Comparison of ENCODE assay signal across 33 mouse cellular contexts in genomic region chr7:25844885-25845284, GRCm38 (mm10). TPM values are rescaled to one million over a fixed set of nuclear protein-coding genes. Genes with fewer than 3 reads are reported as not detected.
DNase-seq lines count a peak whose midpoint lies in the region; ATAC-seq and TF ChIP-seq lines count a peak whose summit lies in the region.
"Had no signal": no experiment of that assay in that cellular context is flagged by ENCODE, and none has a peak within 500 bp of the region (broad histone marks: within the 10 kb centered on the region; RNA-seq: fewer than 3 reads in every experiment).

No protein-coding gene starts in this region.

- no peak overlapping the region for H3K27ac ChIP-seq in kidney, postnatal 0 days
- peak overlapping the region; percentile 49; the same call in 1 of the 2 replicates for H3K27ac ChIP-seq in stomach, embryonic 15.5 days
- H3K27ac ChIP-seq: embryonic facial prominence, embryonic 12.5 days; heart, adult 2 months; heart, embryonic 13.5 days; hindbrain, embryonic 10.5 days; hindbrain, postnatal 0 days; intestine, embryonic 15.5 days; limb, embryonic 12.5 days; liver, embryonic 15.5 days; midbrain, embryonic 10.5 days; midbrain, embryonic 15.5 days; neural tube, embryonic 15.5 days had no signal

- no peak overlapping the region for H3K4me2 ChIP-seq in kidney, postnatal 0 days (ENCODE audit: low read length)
- H3K4me2 ChIP-seq in stomach, embryonic 15.5 days: no peak overlapping the region
- H3K4me2 ChIP-seq: embryonic facial prominence, embryonic 12.5 days; heart, embryonic 13.5 days; intestine, embryonic 15.5 days; limb, embryonic 12.5 days; liver, embryonic 15.5 days; midbrain, embryonic 15.5 days; neural tube, embryonic 15.5 days had no signal

- no peaks in the 10 kb centered on the region for H3K27me3 ChIP-seq in kidney, postnatal 0 days (ENCODE audit: insufficient read depth, low read length)
- no peaks in the 10 kb centered on the region for H3K27me3 ChIP-seq in stomach, embryonic 15.5 days (replicated peaks)
- H3K27me3 ChIP-seq: embryonic facial prominence, embryonic 12.5 days; intestine, embryonic 15.5 days; limb, embryonic 12.5 days; liver, embryonic 15.5 days; midbrain, embryonic 15.5 days; neural tube, embryonic 15.5 days had no signal

- ATAC-seq in kidney, postnatal 0 days (replicated peaks; ENCODE audit: low FRiP score, low read depth): no peak
- ATAC-seq in stomach, embryonic 15.5 days (ENCODE audit: insufficient read depth, low FRiP score, low read depth): peak; percentile 65
- ATAC-seq: forebrain, embryonic 16.5 days; hindbrain, postnatal 0 days; intestine, embryonic 15.5 days; midbrain, embryonic 15.5 days had no signal

- DNase-seq in kidney, postnatal 0 days (ENCODE audit: low spot score): no peak
- DNase-seq in kidney, adult 11 months: no peak
- peak; percentile 72 for DNase-seq in lung, postnatal 25 days (ENCODE audit: low spot score)
- DNase-seq in heart, postnatal 10 days: no peak
- no peak for DNase-seq in kidney, postnatal 14 days
- DNase-seq in retina, postnatal 1 day: no peak
- DNase-seq: adrenal gland, adult 8-10 months; cerebellum, adult 8-10 months; cerebellum, postnatal 36 days; embryo, embryonic 11 days; heart, adult 2 months; heart, postnatal 14 days; kidney, adult 8-10 months; right cerebral cortex, postnatal 25 days; spleen, adult 18-20 months had no signal

- no peaks in the 10 kb centered on the region for H3K36me3 ChIP-seq in kidney, postnatal 0 days (ENCODE audit: insufficient read depth, low read length)
- H3K36me3 ChIP-seq in stomach, embryonic 15.5 days: no peaks in the 10 kb centered on the region
- H3K36me3 ChIP-seq: embryonic facial prominence, embryonic 12.5 days; heart, embryonic 13.5 days; hindbrain, embryonic 10.5 days; intestine, embryonic 15.5 days; limb, embryonic 12.5 days; liver, embryonic 15.5 days; midbrain, embryonic 10.5 days; midbrain, embryonic 15.5 days; neural tube, embryonic 15.5 days had no signal

- no peaks in the 10 kb centered on the region for H3K9me3 ChIP-seq in kidney, postnatal 0 days (replicated peaks; ENCODE audit: low read length)
- H3K9me3 ChIP-seq in stomach, embryonic 15.5 days: no peaks in the 10 kb centered on the region
- H3K9me3 ChIP-seq: embryonic facial prominence, embryonic 12.5 days; heart, embryonic 13.5 days; hindbrain, embryonic 10.5 days; intestine, embryonic 15.5 days; limb, embryonic 12.5 days; liver, embryonic 15.5 days; midbrain, embryonic 10.5 days; midbrain, embryonic 15.5 days; neural tube, embryonic 15.5 days had no signal

- H3K9ac ChIP-seq in kidney, postnatal 0 days (ENCODE audit: low read depth, low read length): 0 out of 2 replicates have a peak overlapping the region, but pooled peaks have one; percentile 14
- no peak overlapping the region for H3K9ac ChIP-seq in stomach, embryonic 15.5 days
- H3K9ac ChIP-seq: embryonic facial prominence, embryonic 12.5 days; heart, embryonic 13.5 days; intestine, embryonic 15.5 days; limb, embryonic 12.5 days; liver, embryonic 15.5 days; midbrain, embryonic 15.5 days; neural tube, embryonic 15.5 days had no signal

- H3K4me1 ChIP-seq in kidney, postnatal 0 days (replicated peaks; ENCODE audit: insufficient read depth, low read length): no peaks in the 10 kb centered on the region
- no peaks in the 10 kb centered on the region for H3K4me1 ChIP-seq in stomach, embryonic 15.5 days
- H3K4me1 ChIP-seq: embryonic facial prominence, embryonic 12.5 days; hindbrain, embryonic 10.5 days; intestine, embryonic 15.5 days; limb, embryonic 12.5 days; liver, embryonic 15.5 days; midbrain, embryonic 10.5 days; midbrain, embryonic 15.5 days; neural tube, embryonic 15.5 days had no signal

- no peak for TF ChIP-seq CTCF in kidney, postnatal 0 days (IDR thresholded peaks at IDR 0.05; ENCODE audit: low read depth)

- intact Hi-C loops in heart, postnatal 10 days (cut with DNase I): loop anchor here (5.0 kb wide), 1 partner anchor 88 kb away; no protein-coding TSS in a partner anchor

- no peak overlapping the region for H3K4me3 ChIP-seq in kidney, postnatal 0 days (replicated peaks; ENCODE audit: low read depth, low read length)
- H3K4me3 ChIP-seq in stomach, embryonic 15.5 days (replicated peaks): no peak overlapping the region
- H3K4me3 ChIP-seq: embryonic facial prominence, embryonic 12.5 days; heart, adult 2 months; heart, embryonic 13.5 days; hindbrain, embryonic 10.5 days; intestine, embryonic 15.5 days; limb, embryonic 12.5 days; liver, embryonic 15.5 days; midbrain, embryonic 10.5 days; midbrain, embryonic 15.5 days; neural tube, embryonic 15.5 days had no signal

- 75% methylated on average over 3 of the region's 3 CpGs for WGBS in kidney, postnatal 0 days
- 40% methylated on average over 3 of the region's 3 CpGs for WGBS in stomach, embryonic 15.5 days

RNA-seq across cellular contexts. Expression of gene Cyp2s1, which starts 28.2 kb away (rescaled TPM):
- 25.4 and 26.7 TPM in 2 replicates for polyA plus RNA-seq in kidney, postnatal 0 days (2015; fragmentation: Nextera tagmentation; extraction: Ambion mirVana)
- 35.3 and 35.6 TPM in 2 replicates for polyA plus RNA-seq in stomach, embryonic 15.5 days (2015; fragmentation: Nextera tagmentation; extraction: Ambion mirVana)
- total RNA-seq in heart, postnatal 10 days (2021): 1 to 10 TPM; 6.1 to 7.0 TPM

RNA-seq across cellular contexts. Expression of gene Cyp2b10, which starts 52.5 kb away (rescaled TPM):
- polyA plus RNA-seq in kidney, postnatal 0 days (2015; fragmentation: Nextera tagmentation; extraction: Ambion mirVana): not detected in 2 replicates
- polyA plus RNA-seq in stomach, embryonic 15.5 days (2015; fragmentation: Nextera tagmentation; extraction: Ambion mirVana): not detected in 2 replicates
- 1 to 10 TPM in 1 of 2 experiments, under 1 TPM in 1; 0.30 to 1.3 TPM for total RNA-seq in heart, postnatal 10 days (2021)
- total RNA-seq: CH12.LX; ES-E14; gastrocnemius, postnatal 4 days; hindbrain, postnatal 0 days; layer of hippocampus, postnatal 10 days; megakaryocyte progenitor cell, adult 5-6 weeks had no signal
- polyA plus RNA-seq: C2C12; embryonic facial prominence, embryonic 12.5 days; forebrain, embryonic 16.5 days; heart, embryonic 13.5 days; hindbrain, embryonic 10.5 days; hindbrain, postnatal 0 days; intestine, embryonic 15.5 days; limb, embryonic 12.5 days; midbrain, embryonic 10.5 days; midbrain, embryonic 15.5 days; neural tube, embryonic 15.5 days had no signal

RNA-seq across cellular contexts. Expression of gene Axl, which starts 56.4 kb away (rescaled TPM):
- 95.7 and 110 TPM in 2 replicates for polyA plus RNA-seq in kidney, postnatal 0 days (2015; fragmentation: Nextera tagmentation; extraction: Ambion mirVana)
- polyA plus RNA-seq in stomach, embryonic 15.5 days (2015; fragmentation: Nextera tagmentation; extraction: Ambion mirVana): 83.7 and 88.6 TPM in 2 replicates
- total RNA-seq in heart, postnatal 10 days (2021): 100 to 1,000 TPM; 113 to 139 TPM
